Mouse (Mus musculus): ENCODE data around the gene Pole3. TPM values are rescaled to one million over a fixed set of nuclear protein-coding genes. Genes with fewer than 3 reads are reported as not detected.
A peak's percentile ranks its signal among the peaks of the same experiment; 100 is the strongest.

Gene Pole3
- total and polyA plus RNA-seq, 2 experiments from 2014 or later = 21.9 to 31.4 TPM

DNA sequence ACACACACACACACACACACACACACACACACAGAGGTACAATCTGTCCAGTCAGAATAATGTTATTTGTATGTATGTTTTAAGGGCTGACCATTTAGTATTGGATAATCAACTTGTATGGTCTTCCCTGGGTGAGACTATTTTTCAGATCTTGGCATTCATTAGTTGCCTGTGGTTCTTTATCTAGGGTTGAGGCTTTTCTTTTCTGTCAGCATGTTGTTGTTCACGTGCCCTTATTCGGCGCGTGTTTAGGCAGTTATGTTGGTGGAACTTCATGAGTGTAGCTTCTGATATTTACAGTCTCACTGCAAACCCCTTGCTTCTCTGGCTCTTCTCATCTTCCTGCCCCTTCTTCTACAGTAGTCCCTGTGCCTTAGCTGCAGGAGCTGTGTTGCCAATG lies 2.8 kb upstream of the Pole3 start:
- no peaks in the 10 kb centered on the region for H3K9me3 ChIP-seq (replicated peaks; ENCODE audit: control insufficient read depth, low read length)
- ATAC-seq (ENCODE audit: insufficient read depth, low read depth) = no peak
- TF ChIP-seq EP300 (IDR thresholded peaks at IDR 0.05; ENCODE audit: low read depth) = no peak
- no peak for TF ChIP-seq CTCF (IDR thresholded peaks at IDR 0.05; ENCODE audit: low read depth)

DNA sequence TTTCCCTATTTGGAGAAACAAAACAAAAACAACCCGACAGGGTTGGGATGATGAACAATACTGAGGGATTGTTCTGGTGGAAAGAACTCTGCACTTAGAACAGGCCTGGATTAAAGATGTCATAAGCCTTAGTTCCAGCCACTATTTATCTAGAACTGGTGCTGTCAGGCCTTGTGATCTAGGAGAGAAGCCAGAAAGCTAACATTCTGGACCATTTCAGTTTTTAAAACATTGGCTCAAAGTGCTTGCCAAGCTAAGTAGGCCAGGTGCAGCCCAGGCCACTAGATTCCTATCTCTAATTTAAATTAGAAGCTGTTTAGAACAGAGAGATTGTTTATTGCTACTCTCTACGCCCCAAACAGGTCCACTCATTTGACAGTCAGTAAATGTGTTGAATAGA lies 1.4 kb upstream of the Pole3 start:
- H3K27me3 ChIP-seq (ENCODE audit: control insufficient read depth, insufficient read depth, low read length) = no peaks in the 10 kb centered on the region
- 0 out of 2 replicates have a peak, but pooled peaks cover 5% of the 10 kb centered on the region for H3K36me3 ChIP-seq (replicated peaks; ENCODE audit: control insufficient read depth, insufficient read depth, low read length)
- H3K4me3 ChIP-seq (ENCODE audit: low read depth, low read length) = no peak overlapping the region
- WGBS = 51% methylated on average over 2 of the region's 2 CpGs
- DNase-seq (ENCODE audit: low spot score) (no peak), ATAC-seq (ENCODE audit: insufficient read depth, low read depth) (no peak)
- H3K9me3 ChIP-seq (replicated peaks; ENCODE audit: control insufficient read depth, low read length) = no peaks in the 10 kb centered on the region
- no peak overlapping the region for H3K27ac ChIP-seq (ENCODE audit: low read depth)
- H3K9ac ChIP-seq (replicated peaks; ENCODE audit: low read depth, low read length) = no peak overlapping the region
- H3K4me1 ChIP-seq (ENCODE audit: control insufficient read depth, insufficient read depth) = peaks cover 6% of the 10 kb centered on the region
- TF ChIP-seq CTCF (IDR thresholded peaks at IDR 0.05; ENCODE audit: low read depth) (no peak), EP300 (IDR thresholded peaks at IDR 0.05; ENCODE audit: low read depth) (no peak)
- no peak overlapping the region for H3K4me2 ChIP-seq (ENCODE audit: low read depth, low read length)

More for the DNA sequence above, 2.8 kb upstream of the Pole3 start:
- H3K27me3 ChIP-seq (ENCODE audit: control insufficient read depth, insufficient read depth, low read length) = no peaks in the 10 kb centered on the region
- H3K4me3 ChIP-seq (ENCODE audit: low read depth, low read length) = no peak overlapping the region
- 74% methylated on average over 4 of the region's 4 CpGs for WGBS
- peaks cover 6% of the 10 kb centered on the region for H3K4me1 ChIP-seq (ENCODE audit: control insufficient read depth, insufficient read depth)
- H3K36me3 ChIP-seq (replicated peaks; ENCODE audit: control insufficient read depth, insufficient read depth, low read length) = 0 out of 2 replicates have a peak, but pooled peaks cover 2% of the 10 kb centered on the region
- H3K9ac ChIP-seq (replicated peaks; ENCODE audit: low read depth, low read length) = no peak overlapping the region
- no peak overlapping the region for H3K4me2 ChIP-seq (ENCODE audit: low read depth, low read length)
- no peak for DNase-seq (ENCODE audit: low spot score)
- H3K27ac ChIP-seq (ENCODE audit: low read depth) = no peak overlapping the region

DNA sequence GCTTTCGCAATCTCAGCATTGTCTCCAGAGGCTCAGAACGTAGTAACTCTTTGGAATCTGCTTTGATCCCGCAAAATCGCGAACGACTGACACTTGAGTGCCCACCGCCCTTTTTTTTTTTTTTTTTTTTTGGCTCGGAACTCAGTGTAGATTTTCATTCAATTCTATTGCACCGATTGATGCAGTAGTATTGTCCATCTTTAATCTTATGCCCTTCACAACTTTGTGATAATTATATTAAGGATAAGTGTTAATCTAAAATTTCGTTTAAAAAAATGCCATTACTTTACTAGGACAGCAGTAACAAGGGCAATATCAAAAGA lies 582 bp upstream of the Pole3 start:
- H3K27ac ChIP-seq (ENCODE audit: low read depth) = no peak overlapping the region
- H3K4me3 ChIP-seq (ENCODE audit: low read depth, low read length) = peak overlapping the region; percentile 81
- H3K27me3 ChIP-seq (ENCODE audit: control insufficient read depth, insufficient read depth, low read length) = no peaks in the 10 kb centered on the region
- WGBS = 2% methylated on average over 10 of the region's 10 CpGs
- H3K4me1 ChIP-seq (ENCODE audit: control insufficient read depth, insufficient read depth) = peaks cover 6% of the 10 kb centered on the region
- 0 out of 2 replicates have a peak overlapping the region, but pooled peaks have one; percentile 83 for H3K9ac ChIP-seq (replicated peaks; ENCODE audit: low read depth, low read length)
- 0 out of 2 replicates have a peak, but pooled peaks cover 5% of the 10 kb centered on the region for H3K36me3 ChIP-seq (replicated peaks; ENCODE audit: control insufficient read depth, insufficient read depth, low read length)
- ATAC-seq (ENCODE audit: insufficient read depth, low read depth) (no peak), DNase-seq (ENCODE audit: low spot score) (no peak)
- no peaks in the 10 kb centered on the region for H3K9me3 ChIP-seq (replicated peaks; ENCODE audit: control insufficient read depth, low read length)
- TF ChIP-seq EP300 (IDR thresholded peaks at IDR 0.05; ENCODE audit: low read depth) = no peak
- peak overlapping the region; percentile 95 for H3K4me2 ChIP-seq (ENCODE audit: low read depth, low read length)

DNA sequence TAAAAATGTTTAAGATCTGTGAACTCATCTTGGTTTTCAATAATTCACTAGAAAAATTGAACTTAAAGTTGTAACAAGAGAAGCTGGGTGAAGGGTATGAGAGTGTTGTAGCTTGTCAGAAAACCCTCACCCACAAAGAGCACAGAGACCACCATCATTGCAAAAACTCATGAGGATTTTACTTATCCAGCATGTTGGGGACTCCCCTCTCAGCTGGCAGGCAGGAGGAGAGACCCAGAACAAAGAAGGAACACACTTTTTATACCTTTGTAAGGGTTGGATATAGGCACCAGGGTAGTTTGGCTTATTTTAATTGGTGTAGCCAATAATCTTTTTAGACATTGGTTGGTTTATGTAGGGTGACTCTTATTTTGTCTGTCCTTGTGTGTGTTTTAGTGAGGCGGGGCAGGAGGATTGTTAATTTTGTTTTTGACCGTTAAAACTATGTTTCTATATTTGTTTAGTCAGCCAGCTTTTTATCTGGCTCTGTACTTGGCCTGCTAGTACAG lies 3.9 kb downstream of the Pole3 start:
- no peaks in the 10 kb centered on the region for H3K9me3 ChIP-seq (replicated peaks; ENCODE audit: control insufficient read depth, low read length)
- no peak overlapping the region for H3K4me2 ChIP-seq (ENCODE audit: low read depth, low read length)
- no peak for DNase-seq (ENCODE audit: low spot score)
- H3K36me3 ChIP-seq (replicated peaks; ENCODE audit: control insufficient read depth, insufficient read depth, low read length) = 0 out of 2 replicates have a peak, but pooled peaks cover 5% of the 10 kb centered on the region
- H3K27ac ChIP-seq (ENCODE audit: low read depth) = no peak overlapping the region
- 75% methylated on average over 2 of the region's 2 CpGs for WGBS
- H3K4me1 ChIP-seq (ENCODE audit: control insufficient read depth, insufficient read depth) = peaks cover 22% of the 10 kb centered on the region
- H3K4me3 ChIP-seq (ENCODE audit: low read depth, low read length) = no peak overlapping the region
- TF ChIP-seq CTCF (IDR thresholded peaks at IDR 0.05; ENCODE audit: low read depth) (no peak), EP300 (IDR thresholded peaks at IDR 0.05; ENCODE audit: low read depth) (no peak)
- H3K27me3 ChIP-seq (ENCODE audit: control insufficient read depth, insufficient read depth, low read length) = no peaks in the 10 kb centered on the region
- ATAC-seq (ENCODE audit: insufficient read depth, low read depth) = no peak
- H3K9ac ChIP-seq (replicated peaks; ENCODE audit: low read depth, low read length) = no peak overlapping the region

DNA sequence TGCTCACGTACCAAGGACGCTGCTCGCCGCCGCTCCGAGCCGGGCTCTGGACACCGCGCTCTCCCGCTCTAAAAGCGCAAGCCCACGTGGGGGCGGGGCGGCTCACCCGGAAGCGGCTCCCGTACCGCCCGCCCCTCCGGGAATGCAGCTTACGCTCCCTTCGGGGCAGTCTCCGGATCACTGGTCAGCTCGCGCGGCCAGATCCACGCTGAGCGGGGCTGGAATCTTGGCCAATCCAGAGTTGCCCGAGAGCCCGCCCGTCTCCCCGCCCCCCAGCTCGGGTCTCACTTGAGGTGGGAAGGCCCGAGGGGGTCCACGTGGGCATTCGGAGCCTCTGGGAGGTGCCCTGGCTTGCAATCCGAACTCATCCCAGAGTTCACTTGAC lies 5.0 kb downstream of the Pole3 start, which contains the start of gene Alad:
Alad (minus strand) TSS at position 70 of the 385 bp plus-strand sequence.
- H3K9me3 ChIP-seq (replicated peaks; ENCODE audit: control insufficient read depth, low read length) = no peaks in the 10 kb centered on the region
- WGBS = under 1% methylated on average over 37 of the region's 37 CpGs

More for the DNA sequence above, 5.0 kb downstream of the Pole3 start, which contains the start of gene Alad:
- DNase-seq (ENCODE audit: low spot score) (peak; percentile 87), ATAC-seq (ENCODE audit: insufficient read depth, low read depth) (peak; percentile 90)
- Histone ChIP-seq H3K4me2 (ENCODE audit: low read depth, low read length) (peak within 1 kb of the TSS; percentile 71), H3K4me3 (ENCODE audit: low read depth, low read length) (peak within 1 kb of the TSS; percentile 73), H3K9ac (replicated peaks; ENCODE audit: low read depth, low read length) (peak within 1 kb of the TSS; percentile 63), H3K27ac (ENCODE audit: low read depth) (peak within 1 kb of the TSS; percentile 82), H3K27me3 (ENCODE audit: control insufficient read depth, insufficient read depth, low read length) (no peaks in the 10 kb centered on the region), H3K36me3 (replicated peaks; ENCODE audit: control insufficient read depth, insufficient read depth, low read length) (0 out of 2 replicates have a peak, but pooled peaks cover 5% of the 10 kb centered on the region), H3K4me1 (ENCODE audit: control insufficient read depth, insufficient read depth) (peaks cover 29% of the 10 kb centered on the region)
- TF ChIP-seq CTCF (IDR thresholded peaks at IDR 0.05; ENCODE audit: low read depth) (no peak), EP300 (IDR thresholded peaks at IDR 0.05; ENCODE audit: low read depth) (no peak)
